Mouse (Mus musculus): ENCODE results near the gene Zfp664. TPM values are rescaled to one million over a fixed set of nuclear protein-coding genes. Genes with fewer than 3 reads are reported as not detected.

The Zfp664 gene
- total and polyA plus RNA-seq, 2 experiments = 5.3 to 12.2 TPM

GRCm38 (mm10) chr5:124901675-124902074, 39.2 kb downstream of the Zfp664 start:
- no peak for DNase-seq (ENCODE audit: extremely low read depth, low read depth, low spot score)
- TF ChIP-seq POLR2A (IDR thresholded peaks at IDR 0.05; ENCODE audit: extremely low read depth, insufficient read depth, low read length) (no peak), CTCF (IDR thresholded peaks at IDR 0.05; ENCODE audit: low read depth, low read length) (no peak)
- peaks cover 9% of the 10 kb centered on the region for H3K4me1 ChIP-seq (ENCODE audit: control insufficient read depth, insufficient read depth, low read length)
- H3K27ac ChIP-seq (replicated peaks; ENCODE audit: insufficient read depth, low read depth, low read length) = no peak overlapping the region
- H3K9ac ChIP-seq (ENCODE audit: low read depth, low read length) = no peak overlapping the region
- 28% methylated on average over 6 of the region's 6 CpGs for WGBS
- no peaks in the 10 kb centered on the region for H3K27me3 ChIP-seq (ENCODE audit: control insufficient read depth, insufficient read depth, low read length)
- H3K36me3 ChIP-seq (ENCODE audit: control insufficient read depth, insufficient read depth, low read length) = no peaks in the 10 kb centered on the region
- H3K79me2 ChIP-seq (ENCODE audit: control insufficient read depth, insufficient read depth, low read length) = no peaks in the 10 kb centered on the region
- H3K4me3 ChIP-seq (ENCODE audit: insufficient read depth, low read depth, low read length) = no peak overlapping the region

GRCm38 (mm10) chr5:124902195-124902594, 39.7 kb downstream of the Zfp664 start:
- 77% methylated on average over 10 of the region's 10 CpGs for WGBS
- no peaks in the 10 kb centered on the region for H3K27me3 ChIP-seq (ENCODE audit: control insufficient read depth, insufficient read depth, low read length)
- no peak overlapping the region for H3K9ac ChIP-seq (ENCODE audit: low read depth, low read length)
- no peaks in the 10 kb centered on the region for H3K79me2 ChIP-seq (ENCODE audit: control insufficient read depth, insufficient read depth, low read length)
- no peaks in the 10 kb centered on the region for H3K36me3 ChIP-seq (ENCODE audit: control insufficient read depth, insufficient read depth, low read length)
- no peak for TF ChIP-seq POLR2A (IDR thresholded peaks at IDR 0.05; ENCODE audit: extremely low read depth, insufficient read depth, low read length)
- no peak for TF ChIP-seq CTCF (IDR thresholded peaks at IDR 0.05; ENCODE audit: low read depth, low read length)
- DNase-seq (ENCODE audit: extremely low read depth, low read depth, low spot score) = peak; percentile 5
- no peak overlapping the region for H3K27ac ChIP-seq (replicated peaks; ENCODE audit: insufficient read depth, low read depth, low read length)
- peaks cover 9% of the 10 kb centered on the region for H3K4me1 ChIP-seq (ENCODE audit: control insufficient read depth, insufficient read depth, low read length)
- H3K4me3 ChIP-seq (ENCODE audit: insufficient read depth, low read depth, low read length) = no peak overlapping the region

GRCm38 (mm10) chr5:124903852-124904251, 41.4 kb downstream of the Zfp664 start:
- Histone ChIP-seq H3K4me3 (ENCODE audit: insufficient read depth, low read depth, low read length) (no peak overlapping the region), H3K79me2 (ENCODE audit: control insufficient read depth, insufficient read depth, low read length) (no peaks in the 10 kb centered on the region), H3K4me1 (ENCODE audit: control insufficient read depth, insufficient read depth, low read length) (peaks cover 9% of the 10 kb centered on the region), H3K27me3 (ENCODE audit: control insufficient read depth, insufficient read depth, low read length) (no peaks in the 10 kb centered on the region), H3K36me3 (ENCODE audit: control insufficient read depth, insufficient read depth, low read length) (no peaks in the 10 kb centered on the region), H3K9ac (ENCODE audit: low read depth, low read length) (no peak overlapping the region), H3K27ac (replicated peaks; ENCODE audit: insufficient read depth, low read depth, low read length) (no peak overlapping the region)
- DNase-seq (ENCODE audit: extremely low read depth, low read depth, low spot score) = no peak
- no peak for TF ChIP-seq CTCF (IDR thresholded peaks at IDR 0.05; ENCODE audit: low read depth, low read length)
- no peak for TF ChIP-seq POLR2A (IDR thresholded peaks at IDR 0.05; ENCODE audit: extremely low read depth, insufficient read depth, low read length)
- 75% methylated on average over 4 of the region's 4 CpGs for WGBS

- Histone ChIP-seq H3K4me3 (ENCODE audit: insufficient read depth, low read depth, low read length) (no peak overlapping the region), H3K27ac (replicated peaks; ENCODE audit: insufficient read depth, low read depth, low read length) (no peak overlapping the region), H3K79me2 (ENCODE audit: control insufficient read depth, insufficient read depth, low read length) (no peaks in the 10 kb centered on the region), H3K4me1 (ENCODE audit: control insufficient read depth, insufficient read depth, low read length) (peaks cover 2% of the 10 kb centered on the region), H3K36me3 (ENCODE audit: control insufficient read depth, insufficient read depth, low read length) (no peaks in the 10 kb centered on the region), H3K9ac (ENCODE audit: low read depth, low read length) (no peak overlapping the region), H3K27me3 (ENCODE audit: control insufficient read depth, insufficient read depth, low read length) (no peaks in the 10 kb centered on the region)
- DNase-seq (ENCODE audit: extremely low read depth, low read depth, low spot score) = peak; percentile 10
- WGBS = 39% methylated on average over 13 of the region's 13 CpGs
- no peak for TF ChIP-seq CTCF (IDR thresholded peaks at IDR 0.05; ENCODE audit: low read depth, low read length)
- TF ChIP-seq POLR2A (IDR thresholded peaks at IDR 0.05; ENCODE audit: extremely low read depth, insufficient read depth, low read length) = no peak
These were observed 44.4 kb downstream of the Zfp664 start for GRCm38 (mm10) chr5:124906890-124907289.

GRCm38 (mm10) chr5:124908860-124909259, 46.4 kb downstream of the Zfp664 start:
- Histone ChIP-seq H3K4me1 (ENCODE audit: control insufficient read depth, insufficient read depth, low read length) (no peaks in the 10 kb centered on the region), H3K9ac (ENCODE audit: low read depth, low read length) (no peak overlapping the region), H3K27me3 (ENCODE audit: control insufficient read depth, insufficient read depth, low read length) (no peaks in the 10 kb centered on the region), H3K27ac (replicated peaks; ENCODE audit: insufficient read depth, low read depth, low read length) (no peak overlapping the region), H3K4me3 (ENCODE audit: insufficient read depth, low read depth, low read length) (no peak overlapping the region), H3K36me3 (ENCODE audit: control insufficient read depth, insufficient read depth, low read length) (no peaks in the 10 kb centered on the region), H3K79me2 (ENCODE audit: control insufficient read depth, insufficient read depth, low read length) (no peaks in the 10 kb centered on the region)
- WGBS = 43% methylated on average over 5 of the region's 5 CpGs
- peak; percentile 14 for DNase-seq (ENCODE audit: extremely low read depth, low read depth, low spot score)
- TF ChIP-seq POLR2A (IDR thresholded peaks at IDR 0.05; ENCODE audit: extremely low read depth, insufficient read depth, low read length) (no peak), CTCF (IDR thresholded peaks at IDR 0.05; ENCODE audit: low read depth, low read length) (peak; percentile 89)

- Histone ChIP-seq H3K4me1 (ENCODE audit: control insufficient read depth, insufficient read depth, low read length) (no peaks in the 10 kb centered on the region), H3K79me2 (ENCODE audit: control insufficient read depth, insufficient read depth, low read length) (no peaks in the 10 kb centered on the region), H3K9ac (ENCODE audit: low read depth, low read length) (no peak overlapping the region), H3K4me3 (ENCODE audit: insufficient read depth, low read depth, low read length) (no peak overlapping the region), H3K27me3 (ENCODE audit: control insufficient read depth, insufficient read depth, low read length) (no peaks in the 10 kb centered on the region), H3K36me3 (ENCODE audit: control insufficient read depth, insufficient read depth, low read length) (no peaks in the 10 kb centered on the region), H3K27ac (replicated peaks; ENCODE audit: insufficient read depth, low read depth, low read length) (no peak overlapping the region)
- TF ChIP-seq POLR2A (IDR thresholded peaks at IDR 0.05; ENCODE audit: extremely low read depth, insufficient read depth, low read length) = no peak
- no peak for TF ChIP-seq CTCF (IDR thresholded peaks at IDR 0.05; ENCODE audit: low read depth, low read length)
- WGBS = 69% methylated on average over 7 of the region's 7 CpGs
- no peak for DNase-seq (ENCODE audit: extremely low read depth, low read depth, low spot score)
These were observed 49.8 kb downstream of the Zfp664 start for GRCm38 (mm10) chr5:124912276-124912675.

All from liver, adult 2 months (tissue).